Mouse (Mus musculus) heart, embryonic 11.5 days (tissue): ENCODE results near the gene Fam183b. TPM values are rescaled to one million over a fixed set of nuclear protein-coding genes. Genes with fewer than 3 reads are reported as not detected.
"Not testable (repeated sequence)": the region's sequence is repeated elsewhere in the genome, so short reads cannot be mapped to it uniquely, and the experiment has no call there.

Experiments used
- ATAC-seq: fragments of 200-750 bp; cut with Nextera tagmentation; replicated peaks from 2 replicates; pipeline ENCODE4 v1.8.0; 2017; ENCODE audit warnings: moderate library complexity; ENCODE audit not compliant: insufficient number of reproducible peaks, low FRiP score, low TSS enrichment
- H3K27ac ChIP-seq: fragments of 300-500 bp; sonication (generic); 2 replicates; pipeline ENCODE4 v1.5.1; 2014; ENCODE audit warnings: mild to moderate bottlenecking, low read depth, low read length
- H3K27me3 ChIP-seq: fragments of 300-500 bp; sonication (generic); 2 replicates; pipeline ENCODE4 v1.6.1; 2014; ENCODE audit warnings: mild to moderate bottlenecking, low read length, mixed read lengths; ENCODE audit not compliant: control insufficient read depth, insufficient read depth
- H3K36me3 ChIP-seq: fragments of 300-500 bp; sonication (generic); 2 replicates; pipeline ENCODE4 v1.6.1; 2014; ENCODE audit warnings: mild to moderate bottlenecking, low read length, moderate library complexity, mixed read lengths; ENCODE audit not compliant: control insufficient read depth, insufficient read depth
- H3K4me1 ChIP-seq: fragments of 300-500 bp; sonication (generic); 2 replicates; pipeline ENCODE4 v1.6.1; 2014; ENCODE audit warnings: low read length; ENCODE audit not compliant: control insufficient read depth, insufficient read depth
- H3K4me2 ChIP-seq: fragments of 300-500 bp; sonication (generic); 2 replicates; pipeline ENCODE4 v1.6.1; 2014; ENCODE audit warnings: mild to moderate bottlenecking, moderate library complexity
- H3K4me3 ChIP-seq: fragments of 300-500 bp; sonication (generic); 2 replicates; pipeline ENCODE4 v1.5.1; 2014; ENCODE audit warnings: low read depth, low read length
- H3K9ac ChIP-seq: fragments of 300-500 bp; sonication (generic); 2 replicates; pipeline ENCODE4 v1.6.1; 2014; ENCODE audit warnings: mild to moderate bottlenecking, low read depth, low read length, moderate library complexity
- H3K9me3 ChIP-seq: fragments of 300-500 bp; sonication (generic); replicated peaks from 2 replicates; pipeline ENCODE4 v1.6.1; 2016; ENCODE audit warnings: low read length; ENCODE audit not compliant: control insufficient read depth
- WGBS: fragments of 180-500 bp; shearing (Covaris S2); extraction: QIAGEN DNeasy Blood & Tissue Kit; methylation state at CpG from one replicate; pipeline ENCODE4 v1.1.7; 2014; ENCODE audit not compliant: insufficient replicate concordance; 5-methylcytosine and 5-hydroxymethylcytosine counted together
- polyA plus RNA-seq: library from polyadenylated mRNA; unstranded; fragments of >200 nt; fragmentation: Nextera tagmentation; extraction: Ambion mirVana; gene quantifications from 2 replicates; pipeline ENCODE4 v1.2.1, GENCODE M21; 2014

The Fam183b gene
- polyA plus RNA-seq = 0.52 and 0.58 TPM in 2 replicates

GRCm38 (mm10) chr11:58801558-58802228, at the start of gene Fam183b:
Fam183b (minus strand) TSS chr11:58801960.
- Histone ChIP-seq H3K27me3 (no peaks in the 10 kb centered on the region), H3K4me1 (peaks cover 4% of the 10 kb centered on the region; the same call in 1 of the 2 replicates), H3K36me3 (no peaks in the 10 kb centered on the region), H3K9me3 (no peaks in the 10 kb centered on the region), H3K27ac (no peak within 1 kb of the TSS), H3K4me3 (no peak within 1 kb of the TSS), H3K9ac (no peak within 1 kb of the TSS), H3K4me2 (peak within 1 kb of the TSS; percentile 40; the same call in 1 of the 2 replicates)
- WGBS = 43% methylated on average over 14 of the region's 14 CpGs
- no peak for ATAC-seq

- Histone ChIP-seq H3K4me2 (no peak overlapping the region), H3K4me1 (peaks cover 6% of the 10 kb centered on the region; the same call in 1 of the 2 replicates), H3K27ac (no peak overlapping the region), H3K27me3 (no peaks in the 10 kb centered on the region), H3K36me3 (peaks cover 7% of the 10 kb centered on the region; the same call in 1 of the 2 replicates), H3K4me3 (no peak overlapping the region), H3K9me3 (no peaks in the 10 kb centered on the region), H3K9ac (no peak overlapping the region)
- no peak for ATAC-seq
- WGBS = 59% methylated on average over 2 of the region's 2 CpGs
Measured at GRCm38 (mm10) chr11:58849731-58850130, 48.0 kb upstream of the Fam183b start.

GRCm38 (mm10) chr11:58847636-58848035, 45.9 kb upstream of the Fam183b start:
- Histone ChIP-seq H3K4me2 (peak overlapping the region; percentile 79), H3K27me3 (no peaks in the 10 kb centered on the region), H3K4me1 (peaks cover 6% of the 10 kb centered on the region; the same call in 1 of the 2 replicates), H3K9ac (peak overlapping the region; percentile 80), H3K9me3 (no peaks in the 10 kb centered on the region), H3K27ac (no peak overlapping the region), H3K36me3 (peaks cover 7% of the 10 kb centered on the region; the same call in 1 of the 2 replicates), H3K4me3 (peak overlapping the region; percentile 68)
- no peak for ATAC-seq
- 42% methylated on average over 9 of the region's 9 CpGs for whole genome bisulfite sequencing

GRCm38 (mm10) chr11:58846919-58847461, 45.2 kb upstream of the Fam183b start, which contains the start of gene Gm12258:
Gm12258 (plus strand) TSS chr11:58847158.
- 1% methylated on average over 24 of the region's 24 CpGs for WGBS
- peak within 1 kb of the TSS; percentile 80 for H3K9ac ChIP-seq
- peaks cover 6% of the 10 kb centered on the region; the same call in 1 of the 2 replicates for H3K4me1 ChIP-seq
- H3K27ac ChIP-seq = no peak within 1 kb of the TSS
- peak within 1 kb of the TSS; percentile 68 for H3K4me3 ChIP-seq
- no peaks in the 10 kb centered on the region for H3K27me3 ChIP-seq
- ATAC-seq = peak; percentile 99
- H3K9me3 ChIP-seq = no peaks in the 10 kb centered on the region
- peak within 1 kb of the TSS; percentile 79 for H3K4me2 ChIP-seq
- peaks cover 7% of the 10 kb centered on the region; the same call in 1 of the 2 replicates for H3K36me3 ChIP-seq

- not testable (repeated sequence) for H3K36me3 ChIP-seq, H3K4me2 ChIP-seq, ATAC-seq, H3K27me3 ChIP-seq, H3K27ac ChIP-seq, H3K9ac ChIP-seq, H3K9me3 ChIP-seq, H3K4me3 ChIP-seq, H3K4me1 ChIP-seq
Measured at GRCm38 (mm10) chr11:58838951-58839350, 37.2 kb upstream of the Fam183b start, which contains the start of gene Olfr311. Olfr311 (plus strand) TSS chr11:58839251.

GRCm38 (mm10) chr11:58832541-58832940, 30.8 kb upstream of the Fam183b start:
- H3K27ac ChIP-seq, H3K27me3 ChIP-seq, H3K36me3 ChIP-seq, H3K4me1 ChIP-seq, H3K9ac ChIP-seq, H3K4me2 ChIP-seq, H3K4me3 ChIP-seq, H3K9me3 ChIP-seq, ATAC-seq: not testable (repeated sequence)
- 66% methylated on average over 3 of the region's 3 CpGs for WGBS

- Histone ChIP-seq H3K36me3 (no peaks in the 10 kb centered on the region), H3K9me3 (no peaks in the 10 kb centered on the region), H3K9ac (no peak overlapping the region), H3K4me3 (no peak overlapping the region), H3K4me1 (no peaks in the 10 kb centered on the region), H3K27me3 (no peaks in the 10 kb centered on the region), H3K27ac (no peak overlapping the region), H3K4me2 (no peak overlapping the region)
- ATAC-seq = no peak
- 69% methylated on average over 3 of the region's 3 CpGs for WGBS
Measured at GRCm38 (mm10) chr11:58829764-58830163, 28.0 kb upstream of the Fam183b start.

- H3K36me3 ChIP-seq, H3K4me3 ChIP-seq, H3K27me3 ChIP-seq, ATAC-seq, H3K4me1 ChIP-seq, H3K9ac ChIP-seq, H3K27ac ChIP-seq, H3K4me2 ChIP-seq, H3K9me3 ChIP-seq: not testable (repeated sequence)
Measured at GRCm38 (mm10) chr11:58828937-58829336, 27.2 kb upstream of the Fam183b start, which contains the start of gene Olfr312. Olfr312 (plus strand) TSS chr11:58829237.
